Mouse (Mus musculus) liver, embryonic 14.5 days (tissue): ENCODE results near the gene Hoxd3.

Source experiments
- CTCF ChIP-seq: IDR thresholded peaks from 2 replicates; pipeline ENCODE4 v1.5.1; 2016; ENCODE audit warnings: antibody characterized with exemption, low read depth, control low read depth
- EP300 ChIP-seq: IDR thresholded peaks from 2 replicates; pipeline ENCODE4 v1.6.1; 2016; ENCODE audit warnings: antibody characterized with exemption, low read depth

- TF ChIP-seq CTCF (no peak), EP300 (no peak)
Measured at GRCm38 (mm10) chr2:74739476-74739800, 27.7 kb downstream of the Hoxd3 start.
